Mouse (Mus musculus) forebrain, embryonic 12.5 days (tissue): ENCODE measurements at regions not wholly inside any gene's neighbourhood (a gene's known extent, or its start where the extent isn't known, plus 50 kb on each side); places are given as distances from the start of the nearest gene placed in this dataset.
A peak's percentile ranks its signal among the peaks of the same experiment; 100 is the strongest.

Source experiments
- ATAC-seq: fragments of 200-750 bp; cut with Nextera tagmentation; 2 replicates; pipeline ENCODE4 v1.8.0; 2017; ENCODE audit warnings: moderate TSS enrichment; ENCODE audit not compliant: low FRiP score
- H3K27ac ChIP-seq: fragments of 300-500 bp; sonication (generic); 2 replicates; pipeline ENCODE4 v1.5.1; 2016; ENCODE audit warnings: mild to moderate bottlenecking
- H3K27me3 ChIP-seq: fragments of 300-500 bp; sonication (generic); 2 replicates; pipeline ENCODE4 v1.6.1; 2016; ENCODE audit warnings: mild to moderate bottlenecking
- H3K36me3 ChIP-seq: fragments of 300-500 bp; sonication (generic); replicated peaks from 2 replicates; pipeline ENCODE4 v1.6.1; 2016; ENCODE audit warnings: mild to moderate bottlenecking
- H3K4me1 ChIP-seq: fragments of 300-500 bp; sonication (generic); 2 replicates; pipeline ENCODE4 v1.6.1; 2016
- H3K4me2 ChIP-seq: fragments of 300-500 bp; sonication (generic); 2 replicates; pipeline ENCODE4 v1.6.1; 2016; ENCODE audit warnings: mild to moderate bottlenecking, moderate library complexity
- H3K4me3 ChIP-seq: fragments of 300-500 bp; sonication (generic); replicated peaks from 2 replicates; pipeline ENCODE4 v1.5.1; 2016; ENCODE audit warnings: mild to moderate bottlenecking
- H3K9ac ChIP-seq: fragments of 300-500 bp; sonication (generic); 2 replicates; pipeline ENCODE4 v1.6.1; 2016; ENCODE audit warnings: mild to moderate bottlenecking
- H3K9me3 ChIP-seq: fragments of 300-500 bp; sonication (generic); 2 replicates; pipeline ENCODE4 v1.6.1; 2016
- WGBS: fragments of 180-500 bp; shearing (Covaris S2); methylation state at CpG from one replicate; pipeline ENCODE4 v1.1.7; 2016; 5-methylcytosine and 5-hydroxymethylcytosine counted together

GRCm38 (mm10) chr11:86408686-86409579 is 51.5 kb upstream of the Med13 start:
- Histone ChIP-seq H3K4me1 (peaks cover 17% of the 10 kb centered on the region), H3K9me3 (no peaks in the 10 kb centered on the region), H3K27ac (no peak overlapping the region), H3K36me3 (no peaks in the 10 kb centered on the region), H3K4me3 (no peak overlapping the region), H3K4me2 (no peak overlapping the region), H3K27me3 (peaks cover 40% of the 10 kb centered on the region), H3K9ac (no peak overlapping the region)
- WGBS, result 66% methylated on average over 6 of the region's 6 CpGs
- no peak for ATAC-seq

DNA sequence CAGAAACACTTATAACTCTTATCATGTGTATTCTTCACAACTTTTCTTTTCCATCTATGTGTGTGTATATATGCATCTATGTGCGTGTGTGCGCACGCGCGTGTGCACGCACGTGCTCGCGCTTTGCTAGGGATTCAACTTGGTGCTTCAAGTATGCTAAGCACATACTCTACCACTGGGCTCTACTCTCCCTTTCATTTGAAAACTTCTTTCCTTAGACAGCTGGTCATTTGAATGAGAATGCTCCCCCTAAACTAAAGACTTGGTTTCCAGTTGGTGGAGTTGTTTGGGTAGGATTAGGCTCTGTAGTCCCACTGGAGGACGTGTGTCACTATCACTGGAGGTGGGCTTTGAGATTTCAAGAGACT is 52.2 kb upstream of the Med13 start:
- H3K4me2 ChIP-seq, result no peak overlapping the region
- H3K9me3 ChIP-seq, result no peaks in the 10 kb centered on the region
- peak; percentile 53; the same call in 1 of the 2 replicates for ATAC-seq
- H3K4me1 ChIP-seq, result peaks cover 17% of the 10 kb centered on the region
- H3K27me3 ChIP-seq, result peaks cover 43% of the 10 kb centered on the region
- no peak overlapping the region for H3K9ac ChIP-seq
- WGBS, result 71% methylated on average over 10 of the region's 10 CpGs
- H3K36me3 ChIP-seq, result no peaks in the 10 kb centered on the region
- H3K27ac ChIP-seq, result no peak overlapping the region
- H3K4me3 ChIP-seq, result no peak overlapping the region

DNA sequence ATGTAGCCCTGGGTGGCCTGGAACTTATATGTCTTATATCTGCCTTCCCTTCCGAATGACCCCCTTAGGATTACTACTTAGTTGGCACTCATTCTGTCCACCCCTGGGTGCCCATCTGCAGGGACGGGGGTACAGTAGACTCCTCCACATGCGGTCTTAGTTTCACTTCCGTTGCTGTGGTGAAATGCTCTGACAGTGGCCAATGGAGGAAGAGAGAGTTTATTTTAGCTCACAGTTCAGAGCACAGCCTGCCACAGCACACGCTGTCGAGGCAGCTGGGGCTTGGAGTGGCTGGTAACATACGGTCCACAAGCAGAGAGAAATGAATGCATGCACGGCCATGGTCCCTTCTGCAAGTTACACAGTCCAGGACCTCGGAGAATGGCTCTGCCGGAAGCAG is 53.1 kb upstream of the Med13 start:
- Histone ChIP-seq H3K4me1 (peaks cover 17% of the 10 kb centered on the region), H3K27me3 (peaks cover 42% of the 10 kb centered on the region), H3K27ac (no peak overlapping the region), H3K9me3 (no peaks in the 10 kb centered on the region), H3K4me2 (no peak overlapping the region), H3K4me3 (no peak overlapping the region), H3K36me3 (no peaks in the 10 kb centered on the region), H3K9ac (no peak overlapping the region)
- 88% methylated on average over 10 of the region's 10 CpGs for WGBS
- ATAC-seq, result no peak

GRCm38 (mm10) chr11:86412772-86413390 is 55.5 kb upstream of the Med13 start:
- Histone ChIP-seq H3K4me2 (0 out of 2 replicates have a peak overlapping the region, but pooled peaks have one; percentile 19), H3K27ac (peak overlapping the region; percentile 4; the same call in 1 of the 2 replicates), H3K27me3 (peaks cover 48% of the 10 kb centered on the region), H3K9me3 (no peaks in the 10 kb centered on the region), H3K36me3 (no peaks in the 10 kb centered on the region), H3K9ac (0 out of 2 replicates have a peak overlapping the region, but pooled peaks have one; percentile 33), H3K4me3 (no peak overlapping the region), H3K4me1 (peaks cover 36% of the 10 kb centered on the region)
- no peak for ATAC-seq
- 31% methylated on average over 13 of the region's 13 CpGs for WGBS

DNA sequence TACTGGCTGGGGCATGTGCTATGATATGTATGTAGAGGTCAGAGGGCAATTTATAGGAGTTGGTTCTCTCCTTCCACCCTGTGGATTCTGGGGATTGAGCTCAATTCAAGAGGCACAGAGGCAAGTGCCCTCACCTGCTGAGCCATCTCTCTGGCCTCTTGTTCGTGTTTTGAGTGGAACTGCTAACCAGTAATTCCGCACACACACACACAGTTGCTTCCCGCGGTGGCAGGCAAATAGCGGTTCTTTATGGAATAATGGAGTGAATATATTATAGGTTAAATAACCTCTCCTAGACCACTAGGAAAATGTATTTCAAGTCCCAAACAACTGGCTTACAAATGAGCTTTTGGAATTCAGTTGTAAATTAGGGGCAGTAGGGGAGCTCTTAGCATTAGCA is 59.1 kb upstream of the Med13 start:
- ATAC-seq, result no peak; the same call in 1 of the 2 replicates
- peaks cover 30% of the 10 kb centered on the region for H3K4me1 ChIP-seq
- 29% methylated on average over 5 of the region's 5 CpGs for WGBS
- peaks cover 54% of the 10 kb centered on the region for H3K27me3 ChIP-seq
- H3K9ac ChIP-seq, result no peak overlapping the region
- H3K36me3 ChIP-seq, result no peaks in the 10 kb centered on the region
- H3K9me3 ChIP-seq, result no peaks in the 10 kb centered on the region
- H3K27ac ChIP-seq, result no peak overlapping the region
- no peak overlapping the region for H3K4me3 ChIP-seq
- no peak overlapping the region for H3K4me2 ChIP-seq

DNA sequence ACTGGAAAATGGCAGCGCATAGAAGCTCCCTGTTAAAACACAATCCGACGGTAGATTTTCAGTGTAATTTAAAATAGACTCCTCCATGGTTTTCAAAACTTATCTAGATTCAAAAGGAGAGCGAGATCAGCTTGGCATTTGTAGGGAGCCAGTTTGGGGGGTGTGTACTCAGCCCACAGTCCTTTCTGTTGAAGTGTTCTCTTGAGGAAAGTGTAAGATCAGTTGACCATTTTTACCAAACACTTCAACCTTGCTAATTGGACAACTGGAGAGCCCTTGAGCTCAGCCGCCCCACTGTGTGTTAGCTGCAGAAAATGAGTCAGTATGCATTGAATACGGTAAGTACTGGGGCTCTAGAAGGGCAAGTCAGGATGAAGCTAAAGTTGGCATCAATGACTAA is 59.8 kb upstream of the Med13 start:
- Histone ChIP-seq H3K27me3 (peaks cover 48% of the 10 kb centered on the region), H3K4me1 (peaks cover 30% of the 10 kb centered on the region), H3K4me3 (no peak overlapping the region), H3K36me3 (no peaks in the 10 kb centered on the region), H3K4me2 (no peak overlapping the region), H3K27ac (peak overlapping the region; percentile 32; the same call in 1 of the 2 replicates), H3K9me3 (no peaks in the 10 kb centered on the region), H3K9ac (no peak overlapping the region)
- 59% methylated on average over 6 of the region's 6 CpGs for WGBS
- no peak for ATAC-seq

DNA sequence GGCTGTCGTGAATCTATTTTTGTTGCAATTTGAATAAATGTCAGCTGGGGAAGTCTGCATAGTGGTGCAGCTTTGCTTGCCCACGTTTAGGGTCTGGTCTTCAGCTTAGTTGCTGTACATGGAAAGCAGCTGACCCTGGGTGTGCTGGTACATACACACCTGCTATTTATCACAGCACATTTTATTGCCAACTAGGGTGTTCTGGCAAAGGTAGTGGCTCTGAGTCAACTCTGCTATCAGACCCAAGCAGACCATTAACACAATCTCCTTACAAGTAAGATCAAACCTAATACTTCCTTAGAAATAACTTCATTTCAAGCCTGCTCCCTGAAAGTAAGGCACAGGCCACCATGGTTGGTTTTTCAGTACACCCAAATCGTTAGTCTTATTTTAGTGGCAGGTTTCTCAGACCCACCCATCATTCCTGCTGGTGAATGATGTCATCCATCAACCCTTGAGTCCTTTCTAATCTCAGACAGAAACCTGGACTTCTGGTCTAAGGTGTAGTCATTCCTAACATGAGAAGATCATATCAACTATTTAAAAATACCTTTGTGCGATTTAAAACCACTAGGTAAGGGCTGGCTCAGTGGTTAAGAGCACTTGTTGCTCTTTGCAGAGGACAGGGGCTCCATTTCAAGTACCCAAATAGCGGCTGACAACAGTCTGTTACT is 62.5 kb upstream of the Med13 start:
- no peak for ATAC-seq
- H3K27ac ChIP-seq, result no peak overlapping the region
- no peak overlapping the region for H3K9ac ChIP-seq
- 86% methylated on average over 5 of the region's 5 CpGs for WGBS
- peaks cover 30% of the 10 kb centered on the region for H3K27me3 ChIP-seq
- peaks cover 19% of the 10 kb centered on the region for H3K4me1 ChIP-seq
- no peak overlapping the region for H3K4me2 ChIP-seq
- no peak overlapping the region for H3K4me3 ChIP-seq
- H3K9me3 ChIP-seq, result no peaks in the 10 kb centered on the region
- no peaks in the 10 kb centered on the region for H3K36me3 ChIP-seq

DNA sequence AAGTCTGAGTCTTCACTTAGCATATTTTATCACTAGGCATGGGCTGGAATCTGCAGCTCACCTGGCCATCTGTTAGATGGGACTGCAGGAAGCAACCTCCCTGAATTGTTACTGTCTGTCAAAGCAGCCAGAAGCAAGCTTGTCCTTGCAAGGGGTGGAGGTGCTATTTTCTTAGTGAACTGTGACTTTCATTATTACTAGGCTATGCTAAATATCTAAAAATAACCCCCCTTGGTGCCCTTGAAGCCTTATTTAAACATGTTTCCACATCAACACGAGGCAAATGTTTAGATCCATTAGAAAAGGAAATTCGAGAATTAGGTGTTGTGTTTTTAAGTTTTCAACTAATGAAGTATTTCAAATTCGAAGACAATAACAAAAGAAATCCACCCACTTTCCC is 55.5 kb upstream of the Rnft1 start:
- H3K4me3 ChIP-seq, result no peak overlapping the region
- no peak overlapping the region for H3K27ac ChIP-seq
- H3K9me3 ChIP-seq, result no peaks in the 10 kb centered on the region
- H3K4me2 ChIP-seq, result no peak overlapping the region
- WGBS, result 74% methylated on average over 3 of the region's 3 CpGs
- no peaks in the 10 kb centered on the region for H3K36me3 ChIP-seq
- no peak for ATAC-seq
- peaks cover 3% of the 10 kb centered on the region; the same call in 1 of the 2 replicates for H3K27me3 ChIP-seq
- no peak overlapping the region for H3K9ac ChIP-seq
- H3K4me1 ChIP-seq, result no peaks in the 10 kb centered on the region

- Histone ChIP-seq H3K4me1 (no peaks in the 10 kb centered on the region), H3K4me2 (no peak overlapping the region), H3K27ac (no peak overlapping the region), H3K27me3 (peaks cover 3% of the 10 kb centered on the region; the same call in 1 of the 2 replicates), H3K9me3 (no peaks in the 10 kb centered on the region), H3K4me3 (no peak overlapping the region), H3K9ac (no peak overlapping the region), H3K36me3 (no peaks in the 10 kb centered on the region)
- WGBS, result 85% methylated on average over 2 of the region's 2 CpGs
- ATAC-seq, result no peak
These were observed 54.2 kb upstream of the Rnft1 start for GRCm38 (mm10) chr11:86430287-86430686.

DNA sequence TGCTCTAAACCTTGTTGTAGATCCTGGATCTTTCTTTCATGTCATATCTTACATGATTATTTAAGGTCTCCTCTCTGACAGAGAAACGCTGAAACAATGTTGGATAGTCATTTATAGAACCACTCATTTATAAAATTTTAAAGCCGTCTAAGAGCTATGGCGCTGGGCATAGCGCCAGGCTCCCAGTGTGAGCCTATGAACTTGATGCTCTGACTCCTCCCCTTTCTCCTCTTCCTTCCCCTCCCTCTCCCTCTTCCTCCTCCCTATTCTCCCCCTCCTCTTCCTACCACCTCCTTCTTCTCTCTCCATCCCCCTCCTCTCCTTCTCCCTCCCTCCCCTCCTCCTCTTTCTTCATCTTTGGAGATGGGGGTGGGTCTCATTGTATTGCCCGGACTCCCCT is 52.9 kb upstream of the Rnft1 start:
- Histone ChIP-seq H3K36me3 (no peaks in the 10 kb centered on the region), H3K9ac (no peak overlapping the region), H3K27me3 (peaks cover 11% of the 10 kb centered on the region; the same call in 1 of the 2 replicates), H3K4me1 (no peaks in the 10 kb centered on the region), H3K4me3 (no peak overlapping the region), H3K27ac (no peak overlapping the region), H3K9me3 (no peaks in the 10 kb centered on the region), H3K4me2 (no peak overlapping the region)
- no peak for ATAC-seq
- 84% methylated on average over 5 of the region's 5 CpGs for WGBS

- Histone ChIP-seq H3K9ac (no peak overlapping the region), H3K4me3 (no peak overlapping the region), H3K9me3 (no peaks in the 10 kb centered on the region), H3K27ac (no peak overlapping the region), H3K27me3 (peaks cover 9% of the 10 kb centered on the region; the same call in 1 of the 2 replicates), H3K4me1 (no peaks in the 10 kb centered on the region), H3K4me2 (no peak overlapping the region), H3K36me3 (no peaks in the 10 kb centered on the region)
- 88% methylated on average over 8 of the region's 8 CpGs for WGBS
- no peak for ATAC-seq
These were observed 50.4 kb upstream of the Rnft1 start for GRCm38 (mm10) chr11:86434106-86434505.
